Mouse (Mus musculus) urinary bladder, postnatal 25 days (tissue): ENCODE measurements around the gene Kifc1.
"Not testable (repeated sequence)": the region's sequence is repeated elsewhere in the genome, so short reads cannot be mapped to it uniquely, and the experiment has no call there.

Experiments used
- DNase-seq: peaks from one replicate; pipeline ENCODE4 v3.0.0; 2022; ENCODE audit warnings: low spot score

Gene Kifc1

DNA sequence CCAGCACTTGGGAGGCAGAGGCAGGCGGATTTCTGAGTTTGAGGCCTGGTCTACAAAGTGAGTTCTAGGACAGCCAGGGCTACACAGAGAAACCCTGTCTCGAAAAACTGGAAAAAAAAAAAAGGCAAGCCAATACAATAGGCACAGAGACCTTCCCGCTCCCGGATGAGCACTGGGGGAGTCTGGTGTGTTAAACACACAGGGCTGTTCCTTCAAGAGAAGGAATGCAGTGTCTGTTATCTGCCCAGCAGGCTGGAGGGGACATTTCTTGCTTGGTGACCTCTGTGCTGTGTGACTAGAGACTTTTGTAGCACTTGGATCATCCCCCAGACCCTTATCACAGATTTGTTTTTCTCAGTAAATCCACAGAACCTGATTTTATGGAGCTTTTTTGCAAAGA, 11.2 kb upstream of the Kifc1 start:
- DNase-seq, result no peak

DNA sequence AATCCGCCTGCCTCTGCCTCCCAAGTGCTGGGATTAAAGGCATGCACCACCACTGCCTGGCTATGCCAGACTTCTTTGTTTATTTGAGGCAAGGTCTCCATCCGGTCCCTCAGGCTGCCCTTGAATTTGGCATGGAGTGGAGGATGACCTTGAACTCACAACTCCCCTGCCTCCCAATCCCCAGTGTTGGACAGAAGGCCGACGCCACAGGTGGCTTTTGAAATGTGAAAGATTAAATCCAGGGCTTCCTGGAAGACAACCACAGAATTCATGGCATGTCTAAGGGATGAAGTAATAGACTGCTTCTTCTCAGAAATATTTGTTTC, 10.5 kb upstream of the Kifc1 start:
- DNase-seq, result no peak

DNA sequence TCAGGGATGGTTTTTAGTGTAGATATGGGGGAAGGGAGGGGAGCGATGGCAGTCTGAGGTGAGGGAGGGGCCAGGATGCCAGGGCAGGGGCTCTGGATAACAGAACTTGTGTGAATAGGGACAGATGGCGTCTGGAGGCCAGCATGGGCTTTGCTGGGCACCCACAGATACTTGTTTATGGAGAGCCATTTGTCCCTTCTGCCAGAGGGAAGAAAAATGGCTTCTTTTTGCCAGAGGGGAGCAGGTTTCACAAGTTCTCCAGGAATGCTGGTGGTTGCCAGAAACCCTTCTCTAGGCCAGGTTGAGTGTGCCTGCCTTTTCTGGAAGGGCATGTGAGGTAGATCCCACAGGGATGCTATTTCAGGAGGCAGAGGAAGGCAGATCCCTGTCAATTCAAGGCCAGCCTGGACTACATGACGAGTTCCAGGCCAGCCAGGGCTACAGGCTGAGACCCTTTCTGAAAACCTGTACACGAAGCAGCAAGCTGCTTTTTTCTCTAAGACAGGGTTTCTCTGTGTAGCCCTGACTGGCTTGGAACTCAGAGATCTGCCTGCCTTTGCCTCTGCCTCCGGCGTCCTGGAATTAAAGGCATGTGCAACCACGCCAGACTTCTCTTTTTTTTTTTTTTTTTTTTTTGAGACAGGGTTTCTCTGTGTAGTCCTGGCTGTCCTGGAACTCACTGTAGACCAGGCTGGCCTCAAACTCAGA, 10.0 kb upstream of the Kifc1 start:
- DNase-seq, result no peak

DNA sequence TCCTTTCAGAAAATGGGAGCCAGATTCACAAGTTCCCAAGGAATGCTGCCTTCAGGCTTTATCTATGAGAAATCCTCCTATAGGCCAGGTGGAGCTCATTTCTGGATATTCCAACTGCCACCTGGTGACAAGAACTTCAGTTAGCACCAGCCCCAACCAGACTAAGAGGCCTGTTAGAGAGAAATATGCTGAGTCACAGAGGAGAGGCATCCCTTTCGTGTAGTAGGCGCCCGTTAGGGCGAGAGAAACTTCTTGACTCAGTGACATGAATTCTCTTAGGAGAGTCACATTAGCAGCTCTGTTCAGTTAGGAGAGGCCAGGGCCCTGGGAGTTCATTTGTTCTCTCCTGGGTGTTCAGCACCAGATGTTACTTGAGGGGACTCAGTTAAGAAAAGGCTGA, 9.2 kb upstream of the Kifc1 start:
- no peak for DNase-seq

DNA sequence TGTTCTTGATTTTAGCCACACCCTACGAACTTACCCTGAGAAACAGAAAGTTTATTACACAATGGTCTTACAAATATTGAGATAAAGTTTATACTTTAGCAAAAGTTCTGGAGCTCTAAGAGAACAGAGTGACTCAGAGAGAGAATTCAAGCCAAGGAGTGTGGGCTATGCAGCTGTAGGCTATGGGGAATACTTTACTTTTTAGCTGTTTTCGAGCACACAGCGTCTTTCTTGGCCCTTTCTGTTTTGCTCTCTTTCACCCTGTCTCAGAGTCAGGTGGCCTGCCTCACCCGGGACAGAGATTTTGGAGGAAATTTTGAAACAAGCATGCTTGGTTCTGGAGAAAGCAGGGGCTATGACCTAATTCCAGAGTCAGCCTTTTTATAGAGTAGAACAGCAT, 7.7 kb upstream of the Kifc1 start:
- DNase-seq, result not testable (repeated sequence)

DNA sequence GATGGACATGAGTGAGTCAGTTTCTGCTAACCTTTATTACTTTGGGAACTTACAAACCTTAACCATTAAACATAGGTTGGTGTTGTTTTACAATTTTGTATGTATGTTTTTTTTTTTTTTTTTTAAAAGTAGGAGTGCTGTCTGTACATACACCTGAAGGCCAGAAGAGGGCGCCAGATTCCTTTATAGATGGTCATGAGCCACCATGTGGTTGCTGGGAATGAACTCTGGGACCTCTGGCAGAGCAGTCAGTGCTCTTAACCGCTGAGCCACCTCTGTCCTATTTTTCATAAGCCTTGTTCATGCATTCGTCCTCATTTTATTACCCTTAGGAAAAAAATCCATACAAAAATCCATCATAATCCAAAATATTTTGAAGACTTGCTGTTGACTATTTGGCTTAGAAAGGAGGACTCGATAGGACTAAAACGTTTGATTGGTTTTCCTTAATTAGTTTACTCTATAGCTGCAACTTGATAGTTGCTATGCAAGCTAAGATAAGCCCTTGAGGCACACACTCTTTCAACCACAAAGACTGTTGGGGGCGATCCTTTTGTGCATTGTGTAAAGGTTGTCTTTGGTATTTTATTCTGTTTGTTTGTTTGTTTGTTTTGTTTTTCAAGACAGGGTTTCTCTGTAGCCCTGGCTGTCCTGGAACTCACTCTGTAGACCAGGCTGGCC, 6.8 kb upstream of the Kifc1 start:
- no peak for DNase-seq

DNA sequence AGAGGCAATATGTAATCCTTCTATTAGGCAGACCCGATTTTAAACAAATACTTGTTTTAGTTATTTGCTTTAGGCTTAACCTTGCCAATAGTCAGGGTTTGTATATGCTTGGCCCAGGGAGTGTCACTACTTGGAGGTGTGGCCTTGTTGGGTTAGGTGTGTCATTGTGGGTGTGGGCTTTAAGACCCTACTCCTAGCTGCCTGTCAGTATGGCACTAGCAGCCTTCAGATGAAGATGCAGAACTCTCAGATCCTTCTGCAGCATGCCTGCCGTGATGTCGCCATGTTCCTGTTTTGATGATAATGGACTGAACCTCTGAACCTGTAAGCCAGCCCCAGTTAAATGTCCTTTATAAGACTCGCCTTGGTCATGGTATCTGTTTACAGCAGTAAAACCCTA, 2.5 kb upstream of the Kifc1 start:
- not testable (repeated sequence) for DNase-seq

DNA sequence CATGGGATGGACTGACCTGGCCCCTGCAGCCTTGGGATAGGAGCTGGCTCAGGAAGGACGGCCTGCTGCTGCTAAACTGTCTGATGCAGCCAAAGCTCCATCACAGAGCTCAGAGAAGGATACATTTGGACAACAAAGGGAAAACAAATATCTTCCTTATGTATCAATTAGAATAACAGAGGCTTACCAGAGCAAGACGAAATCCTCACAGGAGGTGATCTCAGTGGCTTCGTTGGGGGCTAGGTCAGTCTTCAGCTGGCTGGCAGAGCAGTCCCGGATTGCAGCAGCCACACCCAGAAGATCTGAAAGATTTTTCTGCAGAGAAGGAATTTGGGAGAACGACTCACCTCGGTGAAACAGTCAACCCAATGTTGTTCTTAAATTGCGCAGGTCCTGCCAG, 2.0 kb upstream of the Kifc1 start:
- no peak for DNase-seq

DNA sequence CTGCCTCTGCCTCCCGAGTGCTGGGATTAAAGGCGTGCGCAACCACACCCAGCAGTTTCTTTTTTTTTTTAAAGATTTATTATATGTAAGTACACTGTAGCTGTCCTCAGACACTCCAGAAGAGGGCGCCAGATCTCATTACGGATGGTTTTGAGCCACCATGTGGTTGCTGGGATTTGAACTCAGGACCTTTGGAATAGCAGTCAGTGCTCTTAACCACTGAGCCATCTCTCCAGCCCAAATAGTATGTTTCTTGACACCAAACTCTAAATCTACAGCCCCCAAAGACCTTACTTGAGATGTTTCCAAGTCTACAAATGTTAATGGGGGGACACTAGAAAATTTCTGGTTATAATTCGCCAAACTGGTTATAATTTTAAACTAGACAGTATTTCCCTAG, 1.4 kb upstream of the Kifc1 start:
- not testable (repeated sequence) for DNase-seq

DNA sequence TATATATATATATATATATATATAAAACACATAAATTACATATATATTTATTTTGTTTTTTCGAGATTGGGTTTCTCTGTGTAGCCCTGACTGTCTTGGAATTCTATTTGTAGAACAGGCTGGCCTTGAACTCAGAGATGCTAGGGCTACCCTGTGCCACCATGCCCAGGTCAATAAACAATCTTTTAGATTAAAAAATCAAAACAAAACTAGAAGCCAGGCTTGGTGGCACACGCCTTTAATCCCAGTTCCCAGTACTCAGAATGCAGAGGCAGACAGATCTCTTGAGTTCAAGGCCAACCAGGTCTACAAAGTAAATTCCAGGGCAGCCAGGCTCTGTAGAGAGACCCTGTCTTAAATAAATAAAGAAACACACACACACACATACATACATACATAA, 896 bp upstream of the Kifc1 start:
- no peak for DNase-seq

DNA sequence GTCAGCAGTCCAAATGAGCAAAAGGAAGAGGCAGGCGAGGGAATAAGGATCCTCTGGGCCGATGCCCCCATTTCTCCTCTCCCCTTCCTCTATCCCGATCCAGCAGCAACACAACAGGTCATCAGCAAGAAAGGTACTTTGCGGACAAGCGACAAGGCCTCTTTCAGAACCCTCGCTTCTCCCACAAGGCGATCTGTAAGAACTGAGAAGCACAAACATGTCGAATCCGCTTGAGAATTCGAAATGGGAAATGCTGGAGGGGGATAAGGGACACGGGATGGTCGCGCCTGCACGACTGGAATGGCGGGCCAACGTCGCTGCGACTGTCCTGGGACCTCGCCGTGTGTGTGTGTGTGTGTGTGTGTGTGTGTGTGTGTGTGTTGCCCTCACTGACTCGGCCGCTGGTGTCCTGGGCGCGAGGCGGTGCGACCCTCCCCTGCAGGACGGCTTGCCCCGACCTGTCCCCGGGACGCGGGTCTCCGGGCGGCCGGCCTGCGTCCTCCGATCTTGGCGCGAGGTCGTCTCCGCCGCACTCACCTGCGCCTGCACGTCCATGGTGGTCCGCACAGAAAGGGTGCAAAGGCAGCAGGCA, 424 bp downstream of the Kifc1 start:
- DNase-seq, result not testable (repeated sequence)

DNA sequence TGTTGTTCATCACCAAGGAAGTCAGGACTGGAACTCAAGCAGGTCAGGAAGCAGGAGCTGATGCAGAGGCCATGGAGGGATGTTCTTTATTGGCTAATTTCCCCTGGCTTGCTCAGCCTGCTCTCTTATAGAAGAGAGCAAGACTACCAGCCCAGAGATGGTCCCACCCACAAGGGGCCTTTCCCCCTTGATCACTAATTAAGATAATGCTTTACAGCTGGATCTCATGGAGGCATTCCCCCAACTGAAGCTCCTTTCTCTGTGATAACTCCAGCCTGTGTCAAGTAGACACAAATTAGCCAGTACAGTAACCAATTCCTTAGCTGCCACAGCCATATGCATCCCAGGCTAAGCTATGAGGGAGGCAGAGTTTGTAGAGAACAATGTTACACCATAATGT, 2.2 kb downstream of the Kifc1 start:
- not testable (repeated sequence) for DNase-seq

DNA sequence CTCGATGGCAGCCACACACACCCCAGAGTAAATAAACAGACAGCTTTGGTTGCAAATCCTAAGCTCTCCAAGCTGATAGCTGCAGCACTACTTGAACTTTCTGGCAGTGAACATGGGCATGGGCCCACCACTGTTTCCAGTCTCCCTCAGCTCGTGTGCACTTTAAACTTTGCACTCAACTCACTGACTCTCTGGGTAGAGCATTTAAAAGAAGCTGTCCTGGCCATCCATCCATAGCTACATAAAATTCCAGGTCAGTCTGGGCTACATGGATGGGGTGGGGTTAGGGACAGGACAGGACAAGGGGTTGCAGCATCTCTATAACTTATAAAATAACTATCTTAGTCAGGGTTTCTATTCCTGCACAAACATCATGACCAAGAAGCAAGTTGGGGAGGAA, 2.7 kb downstream of the Kifc1 start:
- not testable (repeated sequence) for DNase-seq

DNA sequence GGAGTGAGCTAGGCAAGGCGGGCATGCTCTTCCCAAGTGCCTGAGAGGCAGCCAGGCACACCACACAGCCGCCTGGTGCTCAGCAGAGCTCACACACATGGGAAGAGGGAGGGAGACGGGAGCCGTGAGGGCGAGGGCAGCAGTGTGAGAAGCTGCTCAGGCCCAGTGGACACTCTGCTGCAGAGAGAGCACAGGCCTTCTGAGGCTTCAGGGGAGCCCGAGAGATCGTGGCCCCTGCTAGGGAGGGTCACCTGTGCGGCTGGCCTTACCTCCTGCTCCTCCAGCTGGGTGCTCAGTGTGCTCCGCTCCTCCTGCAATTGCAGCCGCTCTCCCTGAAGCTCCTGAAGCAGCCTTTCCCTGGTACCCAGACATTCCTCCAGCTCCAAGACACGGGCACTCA, 6.1 kb downstream of the Kifc1 start:
- DNase-seq, result not testable (repeated sequence)

DNA sequence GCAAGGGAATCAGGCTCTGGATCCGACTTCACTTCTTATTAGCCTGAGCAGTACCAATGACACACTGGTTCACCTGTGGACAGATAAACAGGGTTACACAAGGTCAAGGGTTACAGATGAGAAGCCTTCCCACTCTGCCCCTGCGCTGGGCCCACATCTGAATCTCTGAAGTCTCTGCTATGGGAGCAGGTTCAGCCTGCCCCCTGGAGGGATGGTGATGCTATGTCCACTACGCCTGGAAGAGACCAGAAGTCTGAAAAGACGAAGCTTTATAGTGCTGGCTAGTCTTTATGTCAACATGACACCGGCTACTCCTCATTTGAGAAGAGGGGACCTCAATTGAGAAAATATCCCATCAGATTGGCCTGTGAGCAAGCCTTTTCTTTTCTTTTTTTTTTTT, 14.7 kb downstream of the Kifc1 start:
- not testable (repeated sequence) for DNase-seq

DNA sequence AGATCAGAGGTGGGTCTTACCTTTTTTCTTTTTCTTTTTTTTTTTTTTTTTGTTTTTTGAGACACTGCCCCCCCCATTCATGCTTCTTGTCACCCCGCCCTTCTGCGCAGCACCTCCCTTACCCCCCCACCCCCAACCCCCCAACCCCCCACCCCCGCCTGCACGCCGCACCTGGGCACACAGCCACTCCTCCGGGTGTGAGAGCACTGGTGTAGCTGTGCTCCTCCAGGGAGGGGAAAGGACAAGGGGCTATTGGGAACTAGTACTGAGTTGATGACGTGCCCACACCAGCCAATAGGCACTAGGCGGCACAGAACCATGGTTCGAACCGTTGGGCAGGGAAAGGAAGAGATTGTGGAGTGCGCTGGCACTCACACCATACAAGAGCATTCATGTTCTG, 16.1 kb downstream of the Kifc1 start:
- DNase-seq, result no peak

DNA sequence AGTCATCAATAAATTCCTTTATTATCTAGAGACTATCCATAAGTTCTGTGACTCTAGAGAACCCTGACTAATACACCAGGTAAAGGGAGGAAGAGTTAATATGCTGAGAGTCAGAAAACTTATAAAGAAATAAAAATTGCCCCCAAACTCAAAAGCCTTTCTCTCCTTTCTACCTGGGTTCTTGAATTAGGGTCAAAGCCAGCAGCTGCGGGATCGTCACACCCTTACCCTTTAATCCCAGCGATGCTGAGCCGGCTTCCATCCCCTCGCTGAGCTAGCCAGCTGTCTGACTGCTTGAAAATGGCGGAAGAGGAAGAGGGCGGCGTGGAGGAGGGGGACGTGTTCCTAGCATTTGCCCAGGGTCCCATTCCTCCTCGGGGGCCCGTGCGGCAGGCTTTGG, 16.9 kb downstream of the Kifc1 start, which contains the start of gene Gm7029:
Gene Gm7029 (plus strand): TSS at position 301 of the 400 bp plus-strand sequence.
- not testable (repeated sequence) for DNase-seq

DNA sequence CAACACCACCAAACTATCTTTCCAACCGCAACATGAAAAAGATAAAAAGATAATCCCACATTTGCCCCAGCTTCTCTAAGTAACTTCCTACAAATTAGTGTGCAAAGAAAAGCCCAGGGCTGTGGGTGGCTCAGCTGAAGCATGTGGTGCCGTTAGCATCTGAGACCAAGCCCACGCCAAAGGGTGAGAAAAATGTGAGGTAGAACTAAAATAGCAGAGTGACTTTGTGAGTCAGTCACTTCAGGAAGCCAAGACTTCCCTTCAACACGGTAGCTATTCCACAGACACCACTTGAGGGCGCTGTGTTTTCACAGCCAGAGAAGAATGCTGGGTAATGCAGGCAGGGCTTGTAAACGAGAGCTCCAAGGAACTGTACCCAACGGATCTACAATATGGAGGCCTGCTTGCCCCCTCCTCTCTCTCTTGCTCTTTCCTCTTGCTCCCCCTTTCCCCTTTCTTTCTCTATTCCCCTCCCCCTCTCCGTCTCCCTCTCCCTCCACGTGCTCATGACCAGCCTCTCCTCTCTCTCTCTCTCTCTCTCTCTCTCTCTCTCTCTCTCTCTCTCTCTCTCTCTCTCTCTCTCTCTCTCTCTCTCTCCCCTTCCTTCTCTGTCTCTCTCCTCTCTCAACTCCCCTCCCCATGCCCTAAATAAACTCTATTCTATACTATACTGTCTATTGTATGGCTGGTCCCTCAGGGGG, 25.0 kb downstream of the Kifc1 start:
- peak; percentile 11 for DNase-seq

DNA sequence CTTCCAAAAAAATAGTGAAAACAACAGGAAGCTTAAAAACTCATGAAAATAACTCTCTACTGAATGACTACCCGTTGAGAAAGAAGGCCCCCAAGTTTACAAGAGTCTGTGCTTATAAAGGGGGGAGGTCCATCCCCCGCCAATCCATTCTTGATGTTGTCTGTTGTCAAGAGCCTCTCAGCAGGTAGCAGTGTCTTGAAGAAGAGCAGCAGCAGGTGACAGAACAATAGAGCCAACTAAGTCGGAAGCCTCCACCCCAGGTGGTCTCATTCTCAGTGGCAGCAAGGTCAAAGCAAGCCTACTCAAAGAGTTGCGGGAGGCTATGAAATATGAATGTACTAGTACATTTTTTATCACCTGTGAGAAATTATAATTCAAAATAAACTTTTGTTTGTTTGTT, 32.6 kb downstream of the Kifc1 start:
- no peak for DNase-seq

DNA sequence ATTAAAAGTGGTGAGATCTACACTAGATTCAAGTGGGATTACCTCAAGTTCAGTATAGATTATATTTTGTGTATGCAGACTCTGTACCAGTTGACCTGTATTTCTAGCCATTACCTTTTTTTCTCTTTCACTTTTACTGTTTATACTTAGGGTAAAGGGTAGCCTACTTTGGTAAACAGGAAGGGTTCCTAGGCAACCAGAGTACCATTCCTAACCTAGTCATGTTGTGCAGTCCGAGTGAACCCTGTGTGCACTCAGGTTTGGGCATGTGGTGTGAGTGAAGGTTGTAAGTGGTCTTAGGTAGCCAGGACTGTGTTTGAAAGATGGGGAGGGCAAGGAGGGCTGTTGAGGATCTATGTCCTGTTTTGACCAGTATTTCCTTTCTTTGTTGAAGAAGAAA, 39.1 kb downstream of the Kifc1 start:
- no peak for DNase-seq

DNA sequence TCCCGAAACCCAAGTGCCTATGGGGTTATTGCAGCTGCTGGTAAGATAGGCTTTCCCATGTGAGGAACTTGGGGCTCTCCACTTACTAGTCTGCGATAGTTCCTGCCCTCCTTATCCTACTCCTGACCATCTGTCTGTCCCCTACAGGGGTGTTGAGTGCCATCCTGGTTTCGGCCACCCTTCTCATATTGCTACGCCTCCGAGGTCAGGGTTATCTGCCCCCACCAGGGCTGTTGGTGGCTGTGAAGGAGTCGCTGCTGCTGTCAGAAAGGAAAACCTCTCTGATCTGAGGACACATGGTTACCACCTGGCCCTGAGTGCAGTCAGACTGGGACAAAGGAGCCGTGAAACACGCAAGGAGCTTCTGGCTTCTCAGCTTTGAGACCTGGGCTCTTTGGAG, 42.3 kb downstream of the Kifc1 start:
- no peak for DNase-seq

DNA sequence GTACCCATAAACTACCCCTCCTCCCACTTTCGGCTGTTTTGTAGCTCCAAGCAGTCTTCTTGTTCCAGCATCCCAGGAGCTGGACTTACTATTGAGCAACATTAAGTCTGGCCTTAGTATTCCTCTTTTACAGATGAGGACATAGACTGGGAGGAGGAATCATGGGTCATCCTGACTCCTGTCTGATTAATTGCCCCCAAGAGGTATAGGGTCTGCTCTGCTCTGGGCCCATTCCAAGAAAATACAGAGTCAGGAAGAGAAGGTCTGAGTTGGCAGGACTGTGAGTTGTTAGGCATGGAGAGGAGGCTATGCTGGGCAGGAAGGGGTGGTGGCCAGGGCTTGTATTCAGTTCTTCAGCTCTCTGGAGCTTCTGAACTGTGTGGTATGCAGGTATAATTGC, 46.3 kb downstream of the Kifc1 start:
- no peak for DNase-seq
